Mouse (Mus musculus) heart, postnatal 0 days (tissue): ENCODE measurements around the gene Zfp330. TPM values are rescaled to one million over a fixed set of nuclear protein-coding genes. Genes with fewer than 3 reads are reported as not detected.
A peak's percentile ranks its signal among the peaks of the same experiment; 100 is the strongest.

ENCODE experiments used
- ATAC-seq: fragments of 200-750 bp; cut with Nextera tagmentation; 2 replicates; pipeline ENCODE4 v1.8.0; 2017; ENCODE audit warnings: low read depth, moderate number of reproducible peaks, moderate library complexity; ENCODE audit not compliant: insufficient read depth
- DNase-seq: peaks from one replicate; pipeline ENCODE4 v3.0.0-alpha.2; 2016; ENCODE audit warnings: low spot score
- H3K27ac ChIP-seq: fragments of 300-500 bp; sonication (generic); 2 replicates; pipeline ENCODE4 v1.5.1; 2014; ENCODE audit warnings: low read depth, mild to moderate bottlenecking
- H3K27me3 ChIP-seq: fragments of 300-500 bp; sonication (generic); 2 replicates; pipeline ENCODE4 v1.6.1; 2014; ENCODE audit warnings: low read length, mixed read lengths; ENCODE audit not compliant: control insufficient read depth, insufficient read depth
- H3K36me3 ChIP-seq: fragments of 300-500 bp; sonication (generic); replicated peaks from 2 replicates; pipeline ENCODE4 v1.6.1; 2014; ENCODE audit warnings: low read length, mixed read lengths; ENCODE audit not compliant: control insufficient read depth, insufficient read depth
- H3K4me1 ChIP-seq: fragments of 300-500 bp; sonication (generic); 2 replicates; pipeline ENCODE4 v1.6.1; 2014; ENCODE audit warnings: antibody characterized with exemption; ENCODE audit not compliant: control insufficient read depth, insufficient read depth
- H3K4me2 ChIP-seq: fragments of 300-500 bp; sonication (generic); 2 replicates; pipeline ENCODE4 v1.6.1; 2014; ENCODE audit warnings: low read depth, mild to moderate bottlenecking, low read length, moderate library complexity
- H3K4me3 ChIP-seq: fragments of 300-500 bp; sonication (generic); 2 replicates; pipeline ENCODE4 v1.5.1; 2014; ENCODE audit warnings: low read depth, low read length
- H3K9ac ChIP-seq: fragments of 300-500 bp; sonication (generic); replicated peaks from 2 replicates; pipeline ENCODE4 v1.6.1; 2014; ENCODE audit warnings: low read depth, low read length, mixed read lengths
- H3K9me3 ChIP-seq: fragments of 300-500 bp; sonication (generic); replicated peaks from 2 replicates; pipeline ENCODE4 v1.6.1; 2016; ENCODE audit warnings: low read length; ENCODE audit not compliant: control insufficient read depth
- CTCF ChIP-seq: IDR thresholded peaks from 2 replicates; pipeline ENCODE4 v1.5.1; 2016; ENCODE audit warnings: antibody characterized with exemption, control low read depth, low read depth
- EP300 ChIP-seq: IDR thresholded peaks from 2 replicates; pipeline ENCODE4 v1.6.1; 2016; ENCODE audit warnings: antibody characterized with exemption, low read depth
- WGBS: fragments of 180-500 bp; shearing (Covaris S2); extraction: QIAGEN DNeasy Blood & Tissue Kit; methylation state at CpG from one replicate; pipeline ENCODE4 v1.1.7; 2014; 5-methylcytosine and 5-hydroxymethylcytosine counted together
- polyA plus RNA-seq: library from polyadenylated mRNA; unstranded; fragments of >200 nt; fragmentation: Nextera tagmentation; extraction: Ambion mirVana; gene quantifications from 2 replicates; pipeline ENCODE4 v1.2.1, GENCODE M21; 2015
- total RNA-seq: library from RNA; depleted of rRNA; stranded (reverse); fragments of >200 nt; gene quantifications from 2 replicates; pipeline ENCODE4 v1.2.3, GENCODE M21; 2014; ENCODE audit warnings: low replicate concordance; rRNA removed

The Zfp330 gene
- total RNA-seq: 13.4 and 14.2 TPM in 2 replicates
- polyA plus RNA-seq: 31.9 and 35.2 TPM in 2 replicates

- H3K36me3 ChIP-seq: peaks cover 24% of the 10 kb centered on the region
- H3K4me1 ChIP-seq: peaks cover 10% of the 10 kb centered on the region
- H3K4me2 ChIP-seq: peak within 1 kb of the TSS; percentile 96
- ATAC-seq (peak; percentile 98), DNase-seq (peak; percentile 93)
- H3K27ac ChIP-seq: peak within 1 kb of the TSS; percentile 80
- whole genome bisulfite sequencing: under 1% methylated on average over 16 of the region's 16 CpGs
- H3K4me3 ChIP-seq: peak within 1 kb of the TSS; percentile 96
- TF ChIP-seq EP300: no peak
- TF ChIP-seq CTCF: no peak
- H3K9me3 ChIP-seq: no peaks in the 10 kb centered on the region
- H3K27me3 ChIP-seq: no peaks in the 10 kb centered on the region
- H3K9ac ChIP-seq: peak within 1 kb of the TSS; percentile 92
Observed at GRCm38 (mm10) chr8:82774093-82774422, at the start of gene Zfp330. Zfp330 (minus strand) TSS chr8:82774160.

DNA sequence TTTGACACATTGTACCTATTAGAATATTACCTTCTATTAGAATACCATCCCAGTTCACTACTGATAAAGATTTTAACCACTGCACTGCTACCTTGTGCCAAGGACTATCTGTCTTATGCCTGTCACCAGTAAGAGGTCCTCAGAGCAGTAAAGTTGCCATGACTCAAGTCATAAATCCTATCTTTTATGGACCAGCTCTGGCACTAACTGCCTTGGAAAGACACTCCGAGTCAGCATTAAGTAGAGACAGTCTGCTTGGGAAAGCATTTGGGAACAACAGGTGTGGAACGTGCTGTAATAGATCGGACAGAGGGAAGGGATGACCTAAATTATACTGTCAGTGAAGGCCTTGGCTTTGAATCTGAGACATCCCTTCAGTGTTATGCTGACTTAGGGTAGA lies 4.0 kb upstream of the Zfp330 start:
- H3K9ac ChIP-seq: no peak overlapping the region
- 75% methylated on average over 3 of the region's 3 CpGs for WGBS
- no peak overlapping the region for H3K4me3 ChIP-seq
- ATAC-seq (no peak), DNase-seq (no peak)
- no peaks in the 10 kb centered on the region for H3K36me3 ChIP-seq
- no peaks in the 10 kb centered on the region for H3K27me3 ChIP-seq
- no peaks in the 10 kb centered on the region for H3K9me3 ChIP-seq
- H3K27ac ChIP-seq: no peak overlapping the region
- no peak for TF ChIP-seq EP300
- no peak for TF ChIP-seq CTCF
- H3K4me2 ChIP-seq: no peak overlapping the region
- H3K4me1 ChIP-seq: peaks cover 9% of the 10 kb centered on the region

GRCm38 (mm10) chr8:82777406-82777805 lies 3.4 kb upstream of the Zfp330 start:
- Histone ChIP-seq H3K9me3 (no peaks in the 10 kb centered on the region), H3K4me1 (peaks cover 10% of the 10 kb centered on the region), H3K27me3 (no peaks in the 10 kb centered on the region), H3K36me3 (no peaks in the 10 kb centered on the region), H3K4me3 (no peak overlapping the region), H3K9ac (no peak overlapping the region), H3K27ac (no peak overlapping the region), H3K4me2 (no peak overlapping the region)
- no peak for DNase-seq
- 77% methylated on average over 3 of the region's 3 CpGs for WGBS
- TF ChIP-seq EP300: no peak
- TF ChIP-seq CTCF: no peak
- ATAC-seq: no peak

DNA sequence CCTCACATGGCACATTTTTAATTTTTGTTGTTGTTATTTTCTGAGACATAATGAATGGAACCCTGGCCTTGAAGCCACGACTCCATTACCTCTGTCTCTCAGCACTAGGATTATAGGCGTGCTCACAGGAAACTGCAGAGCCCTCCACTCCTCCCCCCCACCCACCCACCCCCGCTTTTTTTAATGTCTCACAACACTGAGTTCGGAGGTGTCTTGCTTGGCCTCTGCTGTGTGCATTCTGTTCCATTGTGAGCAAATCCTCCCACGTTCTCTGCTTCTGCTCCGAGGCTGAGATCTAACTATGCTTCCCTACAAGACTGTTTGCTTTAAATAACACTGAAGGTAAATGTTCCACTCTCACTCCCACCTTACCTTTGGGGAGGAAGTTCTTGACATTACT lies 522 bp upstream of the Zfp330 start:
- TF ChIP-seq EP300: no peak
- TF ChIP-seq CTCF: no peak
- peaks cover 24% of the 10 kb centered on the region for H3K36me3 ChIP-seq
- H3K9ac ChIP-seq: peak overlapping the region; percentile 92
- ATAC-seq (no peak), DNase-seq (no peak)
- peak overlapping the region; percentile 96 for H3K4me2 ChIP-seq
- H3K27me3 ChIP-seq: no peaks in the 10 kb centered on the region
- peak overlapping the region; percentile 96 for H3K4me3 ChIP-seq
- H3K9me3 ChIP-seq: no peaks in the 10 kb centered on the region
- H3K27ac ChIP-seq: peak overlapping the region; percentile 80
- 62% methylated on average over 6 of the region's 6 CpGs for WGBS
- peaks cover 10% of the 10 kb centered on the region for H3K4me1 ChIP-seq

DNA sequence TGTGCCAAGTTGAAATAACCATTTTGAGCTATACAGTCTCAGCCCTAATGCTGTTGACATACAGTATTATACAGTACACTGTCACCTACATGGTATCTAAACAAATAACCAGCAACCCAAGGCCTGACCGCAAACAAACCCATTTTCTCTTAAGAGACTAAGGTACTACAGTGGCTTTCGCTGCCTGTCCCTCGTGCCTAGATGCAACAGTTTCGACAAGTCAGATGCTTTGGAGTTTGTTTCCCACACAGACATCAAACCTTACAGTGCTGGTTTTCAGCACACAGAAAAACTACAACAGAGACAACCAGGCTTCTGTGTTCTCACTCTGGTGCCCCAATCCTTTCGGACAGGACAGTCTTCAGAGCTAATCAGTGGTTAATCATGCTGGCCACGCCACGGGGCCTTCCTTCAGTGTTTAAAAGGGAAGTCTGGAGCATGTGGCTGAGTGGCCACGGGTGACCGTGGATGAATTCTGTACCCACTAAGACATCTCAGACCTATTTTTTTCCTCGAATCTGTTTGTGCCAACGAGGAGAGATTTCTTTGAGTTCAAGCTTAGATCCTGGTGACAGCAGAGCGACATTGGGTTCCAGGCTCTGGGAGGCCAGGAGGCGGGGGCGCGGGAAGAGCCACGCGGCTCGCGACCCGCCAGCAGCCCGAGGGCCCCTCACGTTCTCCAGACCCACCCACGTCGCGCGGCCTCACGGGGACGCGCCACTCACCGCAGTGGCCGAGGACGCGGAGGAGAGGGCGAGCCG lies 448 bp downstream of the Zfp330 start:
- H3K4me1 ChIP-seq: peaks cover 10% of the 10 kb centered on the region
- DNase-seq: no peak
- no peak for TF ChIP-seq CTCF
- TF ChIP-seq EP300: no peak
- no peaks in the 10 kb centered on the region for H3K9me3 ChIP-seq
- peaks cover 28% of the 10 kb centered on the region for H3K36me3 ChIP-seq
- peak; percentile 26; the same call in 1 of the 2 replicates for ATAC-seq
- 3% methylated on average over 35 of the region's 35 CpGs for WGBS
- H3K4me3 ChIP-seq: peak overlapping the region; percentile 96
- H3K9ac ChIP-seq: peak overlapping the region; percentile 92
- peak overlapping the region; percentile 96 for H3K4me2 ChIP-seq
- H3K27me3 ChIP-seq: no peaks in the 10 kb centered on the region
- peak overlapping the region; percentile 80 for H3K27ac ChIP-seq

DNA sequence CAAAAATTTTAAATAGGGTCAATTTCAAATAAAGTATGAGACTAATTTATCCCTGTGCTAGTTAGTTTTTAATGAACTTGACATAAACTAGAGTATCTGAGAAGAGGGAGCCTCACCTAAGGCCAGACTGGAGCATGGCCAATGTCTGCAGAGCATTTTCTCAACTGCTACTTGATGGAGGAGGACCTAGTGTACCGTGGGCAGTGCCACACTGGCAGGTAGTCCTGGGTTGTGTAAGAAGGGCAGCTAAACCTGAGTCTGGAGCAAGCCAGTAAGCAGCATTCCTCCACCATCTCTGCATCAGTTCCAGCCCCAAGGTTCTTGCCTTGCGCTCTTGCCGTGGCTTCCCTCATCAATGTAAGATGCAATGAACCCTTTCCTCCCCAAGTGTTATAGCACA lies 3.1 kb downstream of the Zfp330 start:
- Histone ChIP-seq H3K4me3 (no peak overlapping the region), H3K4me1 (peaks cover 10% of the 10 kb centered on the region), H3K27me3 (no peaks in the 10 kb centered on the region), H3K4me2 (no peak overlapping the region), H3K27ac (no peak overlapping the region), H3K9ac (no peak overlapping the region), H3K9me3 (no peaks in the 10 kb centered on the region), H3K36me3 (peaks cover 51% of the 10 kb centered on the region)
- no peak for ATAC-seq
- WGBS: 87% methylated on average over 3 of the region's 3 CpGs
- TF ChIP-seq CTCF (no peak), EP300 (no peak)
- DNase-seq: no peak
